Mouse (Mus musculus) forebrain, embryonic 15.5 days (tissue): ENCODE results near the gene Nav1. TPM values are rescaled to one million over a fixed set of nuclear protein-coding genes. Genes with fewer than 3 reads are reported as not detected.
A peak's percentile ranks its signal among the peaks of the same experiment; 100 is the strongest.

Experiments used
- ATAC-seq: fragments of 200-750 bp; cut with Nextera tagmentation; replicated peaks from 2 replicates; pipeline ENCODE4 v1.8.0; 2017; ENCODE audit warnings: mild to moderate bottlenecking, moderate TSS enrichment, moderate library complexity
- H3K27ac ChIP-seq: fragments of 300-500 bp; sonication (generic); replicated peaks from 2 replicates; pipeline ENCODE4 v1.5.1; 2015; ENCODE audit warnings: mild to moderate bottlenecking, inconsistent platforms
- H3K27me3 ChIP-seq: fragments of 300-500 bp; sonication (generic); 2 replicates; pipeline ENCODE4 v1.6.1; 2015; ENCODE audit warnings: inconsistent platforms
- H3K36me3 ChIP-seq: fragments of 300-500 bp; sonication (generic); 2 replicates; pipeline ENCODE4 v1.6.1; 2015; ENCODE audit warnings: mild to moderate bottlenecking, inconsistent platforms
- H3K4me1 ChIP-seq: fragments of 300-500 bp; sonication (generic); 2 replicates; pipeline ENCODE4 v1.6.1; 2015; ENCODE audit warnings: inconsistent platforms
- H3K4me2 ChIP-seq: fragments of 300-500 bp; sonication (generic); replicated peaks from 2 replicates; pipeline ENCODE4 v1.6.1; 2015; ENCODE audit warnings: mild to moderate bottlenecking, inconsistent platforms
- H3K4me3 ChIP-seq: fragments of 300-500 bp; sonication (generic); 2 replicates; pipeline ENCODE4 v1.5.1; 2015; ENCODE audit warnings: mild to moderate bottlenecking, inconsistent platforms
- H3K9ac ChIP-seq: fragments of 300-500 bp; sonication (generic); replicated peaks from 2 replicates; pipeline ENCODE4 v1.6.1; 2015; ENCODE audit warnings: mild to moderate bottlenecking, inconsistent platforms
- H3K9me3 ChIP-seq: fragments of 300-500 bp; sonication (generic); 2 replicates; pipeline ENCODE4 v1.6.1; 2016; ENCODE audit warnings: inconsistent platforms
- WGBS: fragments of 180-500 bp; shearing (Covaris S2); methylation state at CpG from one replicate; pipeline ENCODE4 v1.1.7; 2015; ENCODE audit warnings: mixed read lengths; 5-methylcytosine and 5-hydroxymethylcytosine counted together
- polyA plus RNA-seq: library from polyadenylated mRNA; unstranded; fragments of >200 nt; fragmentation: Nextera tagmentation; extraction: Ambion mirVana; gene quantifications from 2 replicates; pipeline ENCODE4 v1.2.1, GENCODE M21; 2015

Nav1 gene
- polyA plus RNA-seq, 1 experiment from 2014 or later = 48.1 TPM

- Histone ChIP-seq H3K27ac (no peak overlapping the region), H3K4me2 (no peak overlapping the region), H3K9me3 (no peaks in the 10 kb centered on the region), H3K9ac (no peak overlapping the region), H3K4me1 (peaks cover 28% of the 10 kb centered on the region), H3K36me3 (no peaks in the 10 kb centered on the region), H3K27me3 (no peaks in the 10 kb centered on the region), H3K4me3 (no peak overlapping the region)
- ATAC-seq = no peak
- WGBS = 82% methylated on average over 4 of the region's 4 CpGs
Observed at GRCm38 (mm10) chr1:135633478-135633877, 26.4 kb upstream of the Nav1 start.

- no peak for ATAC-seq
- Histone ChIP-seq H3K9ac (no peak overlapping the region), H3K9me3 (no peaks in the 10 kb centered on the region), H3K27me3 (no peaks in the 10 kb centered on the region), H3K4me3 (no peak overlapping the region), H3K36me3 (no peaks in the 10 kb centered on the region), H3K4me1 (peaks cover 15% of the 10 kb centered on the region), H3K4me2 (no peak overlapping the region), H3K27ac (no peak overlapping the region)
- WGBS = 58% methylated on average over 1 of the region's 1 CpGs
Observed at GRCm38 (mm10) chr1:135632199-135632598, 25.1 kb upstream of the Nav1 start.

- Histone ChIP-seq H3K9me3 (no peaks in the 10 kb centered on the region), H3K4me1 (peaks cover 13% of the 10 kb centered on the region), H3K27ac (no peak overlapping the region), H3K4me3 (no peak overlapping the region), H3K27me3 (no peaks in the 10 kb centered on the region), H3K4me2 (no peak overlapping the region), H3K36me3 (no peaks in the 10 kb centered on the region), H3K9ac (no peak overlapping the region)
- 68% methylated on average over 8 of the region's 8 CpGs for WGBS
- no peak for ATAC-seq
Observed at GRCm38 (mm10) chr1:135631515-135631914, 24.4 kb upstream of the Nav1 start.

GRCm38 (mm10) chr1:135629846-135630245, 22.8 kb upstream of the Nav1 start:
- no peak overlapping the region for H3K4me2 ChIP-seq
- no peak overlapping the region for H3K27ac ChIP-seq
- H3K27me3 ChIP-seq = no peaks in the 10 kb centered on the region
- ATAC-seq = no peak
- no peaks in the 10 kb centered on the region for H3K36me3 ChIP-seq
- no peaks in the 10 kb centered on the region for H3K9me3 ChIP-seq
- no peak overlapping the region for H3K4me3 ChIP-seq
- H3K4me1 ChIP-seq = no peaks in the 10 kb centered on the region
- no peak overlapping the region for H3K9ac ChIP-seq
- 78% methylated on average over 5 of the region's 5 CpGs for WGBS

- no peaks in the 10 kb centered on the region for H3K36me3 ChIP-seq
- peaks cover 6% of the 10 kb centered on the region; the same call in 1 of the 2 replicates for H3K4me1 ChIP-seq
- no peak overlapping the region for H3K27ac ChIP-seq
- H3K4me2 ChIP-seq = no peak overlapping the region
- no peaks in the 10 kb centered on the region for H3K27me3 ChIP-seq
- no peak for ATAC-seq
- no peak overlapping the region for H3K4me3 ChIP-seq
- 83% methylated on average over 6 of the region's 6 CpGs for WGBS
- no peak overlapping the region for H3K9ac ChIP-seq
- H3K9me3 ChIP-seq = no peaks in the 10 kb centered on the region
Observed at GRCm38 (mm10) chr1:135626218-135626617, 19.1 kb upstream of the Nav1 start.

GRCm38 (mm10) chr1:135625741-135626140, 18.6 kb upstream of the Nav1 start:
- Histone ChIP-seq H3K27ac (no peak overlapping the region), H3K36me3 (no peaks in the 10 kb centered on the region), H3K4me3 (no peak overlapping the region), H3K9me3 (no peaks in the 10 kb centered on the region), H3K27me3 (no peaks in the 10 kb centered on the region), H3K4me1 (peaks cover 8% of the 10 kb centered on the region; the same call in 1 of the 2 replicates), H3K4me2 (no peak overlapping the region), H3K9ac (no peak overlapping the region)
- ATAC-seq = no peak
- WGBS = 74% methylated on average over 3 of the region's 3 CpGs

GRCm38 (mm10) chr1:135624646-135625045, 17.6 kb upstream of the Nav1 start:
- Histone ChIP-seq H3K4me3 (no peak overlapping the region), H3K27me3 (no peaks in the 10 kb centered on the region), H3K9ac (no peak overlapping the region), H3K9me3 (no peaks in the 10 kb centered on the region), H3K4me2 (no peak overlapping the region), H3K4me1 (peaks cover 15% of the 10 kb centered on the region), H3K27ac (no peak overlapping the region), H3K36me3 (no peaks in the 10 kb centered on the region)
- WGBS = 55% methylated on average over 5 of the region's 5 CpGs
- 0 out of 2 replicates have a peak, but pooled peaks have one; percentile 48 for ATAC-seq

GRCm38 (mm10) chr1:135623136-135623535, 16.0 kb upstream of the Nav1 start:
- WGBS = 92% methylated on average over 5 of the region's 5 CpGs
- Histone ChIP-seq H3K4me3 (no peak overlapping the region), H3K36me3 (no peaks in the 10 kb centered on the region), H3K4me1 (peaks cover 22% of the 10 kb centered on the region), H3K27me3 (no peaks in the 10 kb centered on the region), H3K4me2 (no peak overlapping the region), H3K27ac (no peak overlapping the region), H3K9me3 (no peaks in the 10 kb centered on the region), H3K9ac (no peak overlapping the region)
- ATAC-seq = no peak

GRCm38 (mm10) chr1:135621307-135621706, 14.2 kb upstream of the Nav1 start:
- no peak for ATAC-seq
- Histone ChIP-seq H3K9me3 (no peaks in the 10 kb centered on the region), H3K4me2 (no peak overlapping the region), H3K27me3 (no peaks in the 10 kb centered on the region), H3K36me3 (no peaks in the 10 kb centered on the region), H3K4me3 (no peak overlapping the region), H3K9ac (no peak overlapping the region), H3K4me1 (peaks cover 25% of the 10 kb centered on the region), H3K27ac (no peak overlapping the region)
- WGBS = 41% methylated on average over 3 of the region's 3 CpGs

- Histone ChIP-seq H3K4me3 (no peak overlapping the region), H3K27ac (0 out of 2 replicates have a peak overlapping the region, but pooled peaks have one; percentile 33), H3K4me1 (peaks cover 35% of the 10 kb centered on the region), H3K9ac (no peak overlapping the region), H3K9me3 (no peaks in the 10 kb centered on the region), H3K36me3 (no peaks in the 10 kb centered on the region), H3K27me3 (no peaks in the 10 kb centered on the region), H3K4me2 (no peak overlapping the region)
- ATAC-seq = no peak
- WGBS = 23% methylated on average over 7 of the region's 7 CpGs
Observed at GRCm38 (mm10) chr1:135619932-135620391, 12.9 kb upstream of the Nav1 start.

- H3K9me3 ChIP-seq = no peaks in the 10 kb centered on the region
- 0 out of 2 replicates have a peak, but pooled peaks have one; percentile 54 for ATAC-seq
- no peaks in the 10 kb centered on the region for H3K27me3 ChIP-seq
- no peak overlapping the region for H3K4me3 ChIP-seq
- H3K9ac ChIP-seq = no peak overlapping the region
- no peaks in the 10 kb centered on the region for H3K36me3 ChIP-seq
- peaks cover 35% of the 10 kb centered on the region for H3K4me1 ChIP-seq
- no peak overlapping the region for H3K4me2 ChIP-seq
- WGBS = 34% methylated on average over 7 of the region's 7 CpGs
- peak overlapping the region; percentile 33; the same call in 1 of the 2 replicates for H3K27ac ChIP-seq
Observed at GRCm38 (mm10) chr1:135619130-135619529, 12.0 kb upstream of the Nav1 start.

GRCm38 (mm10) chr1:135617344-135617743, 10.2 kb upstream of the Nav1 start:
- no peak overlapping the region for H3K4me2 ChIP-seq
- no peak for ATAC-seq
- H3K4me1 ChIP-seq = peaks cover 35% of the 10 kb centered on the region
- no peak overlapping the region for H3K27ac ChIP-seq
- no peak overlapping the region for H3K4me3 ChIP-seq
- 84% methylated on average over 3 of the region's 3 CpGs for WGBS
- H3K36me3 ChIP-seq = no peaks in the 10 kb centered on the region
- no peaks in the 10 kb centered on the region for H3K27me3 ChIP-seq
- H3K9me3 ChIP-seq = no peaks in the 10 kb centered on the region
- no peak overlapping the region for H3K9ac ChIP-seq
